Mouse (Mus musculus) left cerebral cortex, postnatal 14 days (tissue): ENCODE results near the gene Pbxip1. TPM values are rescaled to one million over a fixed set of nuclear protein-coding genes. Genes with fewer than 3 reads are reported as not detected.

Experiments
- DNase-seq, 2 experiments: peaks; one replicate each; pipeline ENCODE4 v3.0.0; 2021 to 2022; ENCODE audit warnings: low spot score in 2 of 2, mixed read lengths in 1 of 2
- intact Hi-C: fragments of 180-260 bp; cut with DNase I; formaldehyde crosslinking; loops from one replicate; pipeline ENCODE4 v1.15.1; 2025
- long read RNA-seq, 2 experiments: library from polyadenylated mRNA; stranded (forward); transcript quantifications; one replicate each; pipeline ENCODE4 v2.0.0; 2021
- total RNA-seq, 2 experiments: library from RNA; stranded (reverse); gene quantifications; 2 replicates each; pipeline ENCODE4 v1.2.3; 2021

Gene Pbxip1
- total RNA-seq, result 10 to 100 TPM; 39.5 to 40.3 TPM
- long read RNA-seq, experiment 1, partial matches to known transcripts, result 10 of 28 reads
- long read RNA-seq, experiment 1, other reads (novel, unspliced or antisense), result 18 of 28 reads
- long read RNA-seq, experiment 2, partial matches to known transcripts, result 13 of 30 reads
- long read RNA-seq, experiment 2, other reads (novel, unspliced or antisense), result 17 of 30 reads

- DNase-seq, result peak in 1 of 2 experiments; percentile 30
- intact Hi-C loops, result no loop called here
Observed at GRCm38 (mm10) chr3:89436176-89437113, at the start of gene Pbxip1. Gene Pbxip1 (plus strand): TSS chr3:89436706.

GRCm38 (mm10) chr3:89387632-89388031 lies 48.9 kb upstream of the Pbxip1 start:
- intact Hi-C loops, result no loop called here

GRCm38 (mm10) chr3:89388134-89388881 lies 48.2 kb upstream of the Pbxip1 start:
- peak; percentile 40 to 45 for DNase-seq
- intact Hi-C loops, result no loop called here

More at GRCm38 (mm10) chr3:89387632-89388031, 48.9 kb upstream of the Pbxip1 start:
- no peak for DNase-seq

- peak; percentile 45 to 54 for DNase-seq
- intact Hi-C loops, result no loop called here
Observed at GRCm38 (mm10) chr3:89388901-89389740, 47.4 kb upstream of the Pbxip1 start.

- DNase-seq, result no peak
- intact Hi-C loops, result no loop called here
Observed at GRCm38 (mm10) chr3:89390111-89390515, 46.4 kb upstream of the Pbxip1 start.

- intact Hi-C loops, result no loop called here
- DNase-seq, result peak in 1 of 2 experiments; percentile 17
Observed at GRCm38 (mm10) chr3:89390699-89391662, 45.5 kb upstream of the Pbxip1 start.

GRCm38 (mm10) chr3:89391663-89392511 lies 44.6 kb upstream of the Pbxip1 start:
- DNase-seq, result peak in 1 of 2 experiments; percentile 48
- intact Hi-C loops, result no loop called here

GRCm38 (mm10) chr3:89392871-89393311 lies 43.6 kb upstream of the Pbxip1 start:
- DNase-seq, result no peak
- intact Hi-C loops, result no loop called here

- peak; percentile 95 to 97 for DNase-seq
- intact Hi-C loops, result no loop called here
Observed at GRCm38 (mm10) chr3:89393605-89394004, 42.9 kb upstream of the Pbxip1 start.

- intact Hi-C loops, result no loop called here
- peak; percentile 49 to 67 for DNase-seq
Observed at GRCm38 (mm10) chr3:89394006-89394893, 42.3 kb upstream of the Pbxip1 start, which contains the start of gene Zbtb7b. Gene Zbtb7b (minus strand): TSS chr3:89394776.

GRCm38 (mm10) chr3:89394894-89395256 lies 41.6 kb upstream of the Pbxip1 start:
- peak; percentile 60 to 69 for DNase-seq
- intact Hi-C loops, result no loop called here

- intact Hi-C loops, result no loop called here
- no peak for DNase-seq
Observed at GRCm38 (mm10) chr3:89395419-89395805, 41.1 kb upstream of the Pbxip1 start.

- intact Hi-C loops, result no loop called here
- DNase-seq, result peak; percentile 33 to 64
Observed at GRCm38 (mm10) chr3:89395806-89396653, 40.5 kb upstream of the Pbxip1 start.

- DNase-seq, result no peak
- intact Hi-C loops, result no loop called here
Observed at GRCm38 (mm10) chr3:89396654-89397005, 39.9 kb upstream of the Pbxip1 start.

GRCm38 (mm10) chr3:89401329-89401728 lies 35.2 kb upstream of the Pbxip1 start:
- intact Hi-C loops, result no loop called here
- DNase-seq, result no peak
